Mouse (Mus musculus) lung, postnatal 0 days (tissue): ENCODE data around the gene Fndc3b.

ENCODE experiments used
- CTCF ChIP-seq: IDR thresholded peaks from 2 replicates; pipeline ENCODE4 v1.5.1; 2016; ENCODE audit warnings: antibody characterized with exemption, mild to moderate bottlenecking
- EP300 ChIP-seq: IDR thresholded peaks from 2 replicates; pipeline ENCODE4 v1.6.1; 2016; ENCODE audit warnings: antibody characterized with exemption, mild to moderate bottlenecking, control low read depth

- no peak for TF ChIP-seq CTCF
- TF ChIP-seq EP300, result no peak
Observed at GRCm38 (mm10) chr3:27503279-27504038, 207.6 kb downstream of the Fndc3b start.
